Mouse (Mus musculus) T-helper 1 cell (primary cell): ENCODE data around the gene Fbxl17.

Experiments used
- in situ Hi-C: fragments of 300-600 bp; cut with MboI, MseI; formaldehyde crosslinking; loops from one replicate; pipeline ENCODE4 v1.15.1; 2025; ENCODE audit warnings: high pct_unique_total_duplicates

Fbxl17 gene

GRCm38 (mm10) chr17:63110211-63110755, 389.5 kb downstream of the Fbxl17 start:
- in situ Hi-C loops: no loop called here

GRCm38 (mm10) chr17:63108035-63108434, 391.8 kb downstream of the Fbxl17 start:
- in situ Hi-C loops: no loop called here

DNA sequence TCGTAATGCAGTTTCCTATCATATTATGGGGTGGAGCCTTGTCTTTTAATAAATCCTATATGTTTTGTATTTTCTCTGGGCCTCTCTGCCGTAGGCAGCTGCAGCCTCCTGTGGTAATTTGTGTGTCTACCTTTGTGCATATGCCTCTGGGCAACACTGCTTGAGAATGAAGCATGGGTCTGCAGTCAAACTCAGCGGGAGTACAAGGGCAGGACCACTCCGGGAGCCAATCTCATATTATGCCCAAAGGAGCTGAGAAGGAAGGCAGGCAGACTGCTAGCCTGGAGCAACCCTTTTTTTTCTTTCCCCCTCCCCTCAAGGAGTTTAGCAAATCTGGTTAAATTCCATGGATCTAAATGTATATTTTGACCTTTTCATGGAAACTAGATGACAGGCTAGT, 392.3 kb downstream of the Fbxl17 start:
- in situ Hi-C loops: no loop called here

- in situ Hi-C loops: no loop called here
Observed at GRCm38 (mm10) chr17:63095553-63095952, 404.3 kb downstream of the Fbxl17 start.

DNA sequence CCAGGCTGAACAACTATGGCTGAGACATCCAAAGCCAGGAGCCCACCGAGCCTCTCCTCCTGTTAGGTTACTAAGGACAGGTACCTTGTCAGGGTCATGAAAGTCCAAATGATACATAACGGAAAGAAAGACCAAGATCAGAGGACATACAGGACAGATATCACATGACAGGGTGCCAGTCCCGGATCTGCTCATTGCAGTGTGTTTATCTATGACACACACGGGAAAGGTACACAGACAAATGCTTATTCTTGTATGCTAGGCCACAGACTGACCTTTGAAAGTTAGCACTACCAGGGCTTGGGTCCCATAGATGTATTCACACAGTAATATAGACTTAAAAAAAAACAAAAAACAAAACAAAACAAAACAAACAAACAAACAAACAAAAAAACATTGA, 404.8 kb downstream of the Fbxl17 start:
- in situ Hi-C loops: no loop called here

DNA sequence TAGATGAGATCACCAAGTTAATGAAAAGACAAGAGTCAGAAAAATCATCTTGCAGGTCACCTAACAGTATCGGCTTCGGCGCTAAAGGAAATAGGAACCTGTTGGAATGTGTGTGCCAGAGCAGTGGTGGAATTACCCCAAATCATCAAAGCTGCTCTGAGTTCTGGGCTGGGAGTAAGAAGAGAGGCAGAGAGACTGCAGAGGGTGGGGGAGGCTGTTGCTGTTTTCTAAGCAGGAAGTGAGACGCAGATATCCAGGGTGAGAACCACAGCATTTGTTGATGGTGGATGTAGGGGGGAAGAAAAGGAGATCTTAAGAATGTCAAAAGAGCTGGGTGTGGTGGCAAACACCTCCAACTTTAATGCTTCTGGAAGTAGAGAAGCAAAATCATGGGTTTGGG, 406.6 kb downstream of the Fbxl17 start:
- in situ Hi-C loops: no loop called here

DNA sequence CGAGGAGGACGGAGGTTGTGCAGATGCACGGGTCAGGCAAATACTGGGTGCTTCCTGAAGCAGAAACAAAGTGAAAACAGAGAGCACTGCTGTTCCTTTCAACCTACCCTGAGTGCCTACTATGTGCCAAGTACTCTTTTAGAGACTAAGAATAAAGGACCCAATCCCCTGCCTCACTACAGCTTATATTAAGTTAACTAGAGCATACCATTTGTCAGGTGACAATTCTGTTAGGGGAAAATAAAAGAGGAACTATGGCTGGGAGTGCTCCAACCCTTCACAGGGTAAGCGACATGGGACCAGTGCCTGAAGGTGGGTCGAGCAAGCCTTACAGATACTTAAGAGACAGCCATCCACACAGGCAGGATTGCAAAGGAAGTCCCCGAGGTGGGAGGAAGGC, 407.0 kb downstream of the Fbxl17 start:
- in situ Hi-C loops: no loop called here

DNA sequence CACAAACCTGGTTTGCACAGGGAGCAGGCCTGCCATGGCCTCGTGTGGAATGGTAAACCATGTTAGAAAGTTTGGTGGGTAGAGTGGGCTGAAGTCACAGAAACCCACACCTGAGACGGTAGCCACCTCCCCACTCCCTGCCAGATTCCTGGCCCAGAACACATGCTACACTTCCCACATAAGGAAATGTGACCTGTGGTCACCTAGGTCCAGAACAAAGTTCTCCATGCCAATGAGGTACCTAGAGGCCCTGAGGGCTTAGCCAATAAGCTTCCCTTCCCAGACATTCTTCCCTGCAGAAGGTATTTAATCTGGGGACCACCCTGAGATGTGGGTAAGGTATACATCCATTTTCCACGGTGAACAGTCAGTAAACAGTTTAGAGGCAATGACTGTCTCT, 409.7 kb downstream of the Fbxl17 start:
- in situ Hi-C loops: no loop called here

- in situ Hi-C loops: no loop called here
Observed at GRCm38 (mm10) chr17:63087265-63087664, 412.6 kb downstream of the Fbxl17 start.

GRCm38 (mm10) chr17:63086526-63086925, 413.3 kb downstream of the Fbxl17 start:
- in situ Hi-C loops: no loop called here

- in situ Hi-C loops: no loop called here
Observed at GRCm38 (mm10) chr17:63085227-63085626, 414.6 kb downstream of the Fbxl17 start.

DNA sequence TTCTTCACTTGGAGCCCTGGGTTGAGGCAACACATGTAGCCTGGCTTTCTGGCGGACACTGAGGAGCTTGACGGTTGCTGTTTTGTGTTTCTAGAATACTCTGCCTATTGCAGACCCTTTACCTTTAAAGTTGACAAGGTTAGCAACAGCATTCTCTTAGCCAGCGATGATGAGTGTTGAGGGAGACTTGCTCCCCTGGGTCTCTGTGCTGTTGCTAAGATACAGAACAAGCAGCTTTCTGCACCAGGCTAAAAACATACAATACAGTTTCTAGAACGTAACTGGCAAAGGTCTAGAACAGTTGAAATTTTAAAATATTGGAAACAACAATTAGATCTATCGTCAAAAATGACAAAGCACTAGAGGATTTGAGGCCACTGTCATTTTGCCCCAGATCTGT, 420.7 kb downstream of the Fbxl17 start:
- in situ Hi-C loops: no loop called here

- in situ Hi-C loops: no loop called here
Observed at GRCm38 (mm10) chr17:63077509-63077908, 422.3 kb downstream of the Fbxl17 start.

DNA sequence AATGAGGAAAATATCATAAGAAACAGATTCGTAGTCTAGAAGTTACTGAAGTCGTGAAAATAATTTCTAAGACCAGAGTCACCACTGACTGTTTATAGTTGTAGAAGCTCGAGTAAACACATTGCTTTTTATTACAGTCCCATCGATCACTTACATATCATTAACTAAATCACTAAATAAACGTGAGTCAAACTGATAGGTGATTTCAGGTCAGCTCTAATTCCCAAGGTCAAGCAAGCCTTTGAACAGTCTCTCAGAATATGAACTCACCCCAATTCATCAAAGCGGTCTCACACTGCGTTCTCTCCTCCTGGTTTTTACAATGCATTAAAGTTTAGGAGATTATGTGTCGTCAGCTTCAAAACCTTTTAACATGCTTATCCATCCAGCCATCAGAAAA, 423.2 kb downstream of the Fbxl17 start:
- in situ Hi-C loops: no loop called here

DNA sequence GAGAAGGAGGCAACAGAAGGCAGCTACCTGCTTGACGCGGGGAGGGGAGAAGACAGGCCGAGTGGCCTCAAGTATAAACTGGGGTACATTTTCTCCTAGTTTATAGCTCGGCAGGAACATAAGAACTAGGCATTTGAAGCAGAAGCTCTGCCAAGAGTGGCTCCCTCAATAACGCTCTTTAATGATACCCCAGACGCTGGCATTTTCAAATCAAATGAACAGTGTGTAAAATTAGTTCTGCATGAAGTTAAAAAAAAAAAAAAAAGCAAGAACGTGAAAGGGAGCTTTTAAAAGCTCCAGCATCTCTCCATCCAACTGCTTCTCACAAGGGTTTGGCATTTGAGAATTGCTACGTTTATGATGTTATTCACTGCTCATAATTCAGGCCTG, 423.8 kb downstream of the Fbxl17 start:
- in situ Hi-C loops: no loop called here

DNA sequence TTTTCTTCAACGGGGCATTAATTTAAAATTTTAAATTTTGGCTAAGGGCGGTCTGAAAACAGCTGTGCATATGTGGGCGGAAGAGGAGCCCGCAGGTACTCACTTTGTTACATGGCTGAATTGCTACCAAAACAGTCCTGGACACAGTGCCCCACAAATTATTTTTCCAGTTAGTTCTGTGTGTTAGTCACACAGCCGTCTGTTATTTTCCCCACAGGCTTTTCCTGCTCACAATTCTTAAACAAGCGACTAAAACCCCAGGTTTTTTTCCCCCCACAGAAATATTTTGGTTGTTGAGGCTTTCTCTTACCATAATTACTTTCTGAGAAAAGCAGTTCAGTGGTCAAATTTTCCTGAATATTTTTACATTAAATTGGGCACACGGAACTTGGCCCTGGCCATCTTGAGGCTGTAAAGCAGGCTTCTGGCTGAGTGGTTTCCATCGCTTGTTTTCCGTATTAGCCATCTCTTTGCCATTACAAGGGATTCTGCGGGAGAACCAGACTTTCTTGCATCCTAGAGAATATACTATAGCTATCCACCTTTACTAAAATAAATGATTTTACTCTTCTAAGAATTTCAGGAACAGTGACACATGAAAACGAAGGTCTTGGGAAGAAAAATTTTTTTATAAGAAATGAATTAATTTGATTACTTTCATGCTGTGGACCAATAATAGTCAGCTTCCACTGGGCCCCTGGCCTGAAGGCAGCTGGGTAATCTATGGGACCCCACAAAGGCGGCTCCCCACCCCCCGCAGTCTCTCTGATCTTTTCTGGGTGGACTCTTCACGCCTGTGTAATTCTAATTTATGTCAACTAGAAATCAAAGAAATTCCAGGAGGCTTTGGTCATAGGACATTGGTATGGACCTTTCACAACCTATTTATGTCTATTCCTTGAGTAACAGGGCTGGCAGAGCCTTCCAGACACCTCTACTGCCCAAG, 424.5 kb downstream of the Fbxl17 start:
- in situ Hi-C loops: no loop called here

DNA sequence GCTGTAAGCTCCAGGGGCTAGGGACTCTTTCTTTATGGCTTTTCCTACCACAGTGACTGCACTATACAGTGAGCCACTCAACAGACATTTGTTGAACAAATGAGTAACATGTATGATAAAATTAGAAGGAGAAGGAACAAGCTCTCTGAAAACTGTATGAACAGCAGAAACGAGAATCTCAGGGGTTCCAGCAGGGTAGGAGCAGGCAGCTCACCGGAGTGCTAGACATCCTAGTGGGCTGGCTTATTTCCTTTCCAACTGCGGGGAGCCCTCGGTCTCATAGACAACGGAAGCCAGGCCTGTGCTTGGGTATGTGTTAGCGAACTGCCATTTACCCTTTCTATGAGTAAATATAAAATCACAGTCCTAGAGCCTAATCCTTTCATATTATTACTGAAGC, 426.5 kb downstream of the Fbxl17 start:
- in situ Hi-C loops: no loop called here

- in situ Hi-C loops: no loop called here
Observed at GRCm38 (mm10) chr17:63071134-63071923, 428.5 kb downstream of the Fbxl17 start.

DNA sequence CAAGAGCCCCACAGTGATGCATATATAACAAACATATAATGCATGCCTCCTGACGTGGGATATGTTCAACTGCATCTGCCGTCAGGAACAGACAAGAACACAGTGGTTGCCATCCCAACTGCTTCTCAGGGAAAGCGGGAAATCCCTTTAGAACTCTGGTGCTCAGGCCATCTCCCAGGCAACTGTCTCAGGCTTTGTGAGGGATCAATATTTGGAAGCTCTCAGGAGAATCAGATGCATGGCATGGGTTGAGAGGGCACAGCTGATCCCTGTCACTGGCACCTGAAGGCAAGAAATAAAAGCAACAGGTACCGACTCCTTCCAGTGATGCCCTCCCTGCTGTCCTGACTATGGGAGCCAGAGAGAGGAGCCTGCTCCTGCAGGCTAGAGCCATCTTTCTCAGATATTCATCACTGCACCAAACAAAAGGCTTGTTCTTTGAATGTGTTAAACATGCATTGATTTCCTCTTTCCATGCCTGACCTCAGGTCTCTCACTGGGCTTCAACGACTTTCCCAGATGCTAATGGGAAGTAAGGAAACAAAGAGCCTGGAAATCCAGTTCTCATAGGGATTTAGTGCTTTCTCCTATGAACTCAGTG, 429.6 kb downstream of the Fbxl17 start:
- in situ Hi-C loops: no loop called here

DNA sequence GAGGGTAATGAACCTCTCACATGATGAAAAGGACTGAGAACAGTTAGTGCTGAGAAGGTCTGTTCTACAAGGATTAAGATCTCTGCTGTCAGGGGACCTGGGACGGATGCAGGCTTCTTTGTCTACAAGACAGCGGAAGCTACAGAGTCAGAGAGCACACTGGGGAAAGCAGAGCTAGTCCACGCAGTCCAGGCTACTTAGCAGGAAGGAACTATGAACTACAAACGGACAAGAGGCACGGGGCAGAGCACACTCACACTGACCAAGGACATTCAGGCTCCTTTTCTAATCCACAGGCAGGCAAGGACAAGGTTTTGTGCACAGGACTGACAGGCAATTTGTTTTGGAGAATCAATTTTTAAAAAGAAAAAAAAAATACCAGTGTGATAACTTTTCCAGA, 437.0 kb downstream of the Fbxl17 start:
- in situ Hi-C loops: no loop called here

DNA sequence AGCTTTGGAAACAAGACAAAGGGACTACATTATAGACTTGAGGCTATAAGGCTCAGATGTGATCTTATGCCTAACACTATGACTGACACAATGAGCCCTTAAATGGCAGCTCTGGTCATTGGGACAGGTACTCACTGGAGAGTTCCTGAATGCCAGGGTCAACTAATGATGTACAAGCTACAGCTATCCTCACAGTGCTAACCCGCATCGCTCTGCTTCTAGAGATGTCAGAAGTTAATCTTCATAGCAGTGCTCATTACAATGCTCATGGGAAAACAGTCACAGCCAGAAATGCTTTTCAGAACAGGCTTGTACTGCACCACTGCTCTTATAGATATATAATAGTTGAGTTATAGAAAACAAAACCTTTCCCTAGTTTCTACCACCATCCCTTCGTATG, 438.0 kb downstream of the Fbxl17 start:
- in situ Hi-C loops: no loop called here

GRCm38 (mm10) chr17:63060814-63061213, 439.0 kb downstream of the Fbxl17 start:
- in situ Hi-C loops: no loop called here
